20 mouse cellular contexts compared by ENCODE assay signal in genomic region chr3:103606660-103607595, GRCm38 (mm10). TPM values are rescaled to one million over a fixed set of nuclear protein-coding genes. Genes with fewer than 3 reads are reported as not detected.
DNase-seq lines count a peak whose midpoint lies in the region; ATAC-seq and TF ChIP-seq lines count a peak whose summit lies in the region.
"Had no signal": no experiment of that assay in that cellular context is flagged by ENCODE, and none has a peak within 500 bp of the region (broad histone marks: within the 10 kb centered on the region; RNA-seq: fewer than 3 reads in every experiment).

No protein-coding gene starts in this region.

- no peak overlapping the region for H3K4me3 ChIP-seq in forebrain, embryonic 10.5 days
- H3K4me3 ChIP-seq in forebrain, embryonic 12.5 days (replicated peaks) = no peak overlapping the region
- H3K4me3 ChIP-seq in left cerebral cortex, adult 2 months = no peak overlapping the region
- H3K4me3 ChIP-seq in neural tube, embryonic 15.5 days (replicated peaks) = no peak overlapping the region
- no peak overlapping the region for H3K4me3 ChIP-seq in thymus, adult 2 months (ENCODE audit: control insufficient read depth, insufficient read depth, low read length)
- H3K4me3 ChIP-seq: embryonic facial prominence, embryonic 12.5 days; heart, embryonic 13.5 days had no signal

- WGBS in forebrain, embryonic 10.5 days = 88% methylated on average over 13 of the region's 13 CpGs
- 78% methylated on average over 13 of the region's 13 CpGs for WGBS in forebrain, embryonic 12.5 days
- whole genome bisulfite sequencing in neural tube, embryonic 15.5 days = 56% methylated on average over 13 of the region's 13 CpGs
- WGBS in thymus, adult 2 months = 65% methylated on average over 13 of the region's 13 CpGs

- H3K36me3 ChIP-seq in forebrain, embryonic 10.5 days (replicated peaks) = no peaks in the 10 kb centered on the region
- no peaks in the 10 kb centered on the region for H3K36me3 ChIP-seq in forebrain, embryonic 12.5 days (replicated peaks)
- H3K36me3 ChIP-seq in neural tube, embryonic 15.5 days = no peaks in the 10 kb centered on the region
- no peaks in the 10 kb centered on the region for H3K36me3 ChIP-seq in thymus, adult 2 months (ENCODE audit: control insufficient read depth, insufficient read depth, low read length)
- H3K36me3 ChIP-seq: embryonic facial prominence, embryonic 12.5 days; heart, embryonic 13.5 days had no signal

- no peak for DNase-seq in forebrain, embryonic 10.5 days (ENCODE audit: extremely low spot score, low spot score)
- no peak for DNase-seq in left cerebral cortex, adult 2 months (ENCODE audit: extremely low spot score in 1 of 2, low spot score in 2 of 2)
- no peak for DNase-seq in left cerebral cortex, postnatal 10 days (ENCODE audit: extremely low spot score in 1 of 2, low spot score in 2 of 2)
- DNase-seq in cerebellum, postnatal 14 days = peak; percentile 58 to 65
- no peak for DNase-seq in gastrocnemius, postnatal 25 days
- DNase-seq in thymus, adult 2 months = no peak
- DNase-seq: adrenal gland, adult 8-10 months; gastrocnemius, postnatal 14 days; kidney, adult 2 months; kidney, postnatal 36 days; liver; right cerebral cortex, postnatal 14 days; thymus, postnatal 25 days had no signal

- H3K4me1 ChIP-seq in forebrain, embryonic 10.5 days = peaks cover 14% of the 10 kb centered on the region
- H3K4me1 ChIP-seq in forebrain, embryonic 12.5 days = no peaks in the 10 kb centered on the region
- peaks cover 15% of the 10 kb centered on the region for H3K4me1 ChIP-seq in neural tube, embryonic 15.5 days
- peaks cover 17% of the 10 kb centered on the region for H3K4me1 ChIP-seq in thymus, adult 2 months (replicated peaks; ENCODE audit: control insufficient read depth, insufficient read depth, low read length)
- H3K4me1 ChIP-seq: embryonic facial prominence, embryonic 12.5 days had no signal

- TF ChIP-seq CTCF in left cerebral cortex, adult 2 months (IDR thresholded peaks at IDR 0.05) = no peak
- no peak for TF ChIP-seq CTCF in thymus, adult 2 months (IDR thresholded peaks at IDR 0.05; ENCODE audit: borderline replicate concordance, control insufficient read depth, extremely low read depth, insufficient read depth, low read length, poor library complexity)

- no peaks in the 10 kb centered on the region for H3K9me3 ChIP-seq in forebrain, embryonic 10.5 days
- no peaks in the 10 kb centered on the region for H3K9me3 ChIP-seq in forebrain, embryonic 12.5 days
- no peaks in the 10 kb centered on the region for H3K9me3 ChIP-seq in neural tube, embryonic 15.5 days (replicated peaks)
- H3K9me3 ChIP-seq: embryonic facial prominence, embryonic 12.5 days; heart, embryonic 13.5 days had no signal

- H3K9ac ChIP-seq in forebrain, embryonic 12.5 days = no peak overlapping the region
- no peak overlapping the region for H3K9ac ChIP-seq in neural tube, embryonic 15.5 days (replicated peaks)
- H3K9ac ChIP-seq: embryonic facial prominence, embryonic 12.5 days; heart, embryonic 13.5 days; lung, embryonic 14.5 days had no signal

- ATAC-seq in forebrain, embryonic 12.5 days (ENCODE audit: low FRiP score) = no peak
- peak; percentile 72; the same call in 1 of the 2 replicates for ATAC-seq in neural tube, embryonic 15.5 days (ENCODE audit: low FRiP score)

- 0 out of 2 replicates have a peak overlapping the region, but pooled peaks have one; percentile 11 for H3K27ac ChIP-seq in forebrain, embryonic 10.5 days
- H3K27ac ChIP-seq in forebrain, embryonic 12.5 days = no peak overlapping the region
- 0 out of 2 replicates have a peak overlapping the region, but pooled peaks have one; percentile 36 for H3K27ac ChIP-seq in left cerebral cortex, adult 2 months
- H3K27ac ChIP-seq in neural tube, embryonic 15.5 days (replicated peaks) = peak overlapping the region; percentile 15; the same call in 1 of the 2 replicates
- no peak overlapping the region for H3K27ac ChIP-seq in thymus, adult 2 months (ENCODE audit: control insufficient read depth, insufficient read depth, low read length)
- H3K27ac ChIP-seq: embryonic facial prominence, embryonic 12.5 days; heart, embryonic 13.5 days had no signal

- intact Hi-C loops in left cerebral cortex, adult 2 months (cut with DNase I) = no loop called here
- intact Hi-C loops in left cerebral cortex, postnatal 10 days (cut with DNase I) = no loop called here

- TF ChIP-seq POLR2A in thymus, adult 2 months (IDR thresholded peaks at IDR 0.05; ENCODE audit: control insufficient read depth, extremely low read depth, insufficient read depth, low read length, poor library complexity) = no peak

- H3K27me3 ChIP-seq in forebrain, embryonic 10.5 days (ENCODE audit: poor library complexity, severe bottlenecking) = 0 out of 2 replicates have a peak, but pooled peaks cover 3% of the 10 kb centered on the region
- no peaks in the 10 kb centered on the region for H3K27me3 ChIP-seq in forebrain, embryonic 12.5 days
- H3K27me3 ChIP-seq in neural tube, embryonic 15.5 days (replicated peaks) = no peaks in the 10 kb centered on the region
- no peaks in the 10 kb centered on the region for H3K27me3 ChIP-seq in thymus, adult 2 months (ENCODE audit: control insufficient read depth, insufficient read depth, low read length)
- H3K27me3 ChIP-seq: embryonic facial prominence, embryonic 12.5 days had no signal

- H3K4me2 ChIP-seq in forebrain, embryonic 12.5 days = no peak overlapping the region
- no peak overlapping the region for H3K4me2 ChIP-seq in neural tube, embryonic 15.5 days
- H3K4me2 ChIP-seq: embryonic facial prominence, embryonic 12.5 days; heart, embryonic 13.5 days; lung, embryonic 14.5 days had no signal

RNA-seq across cellular contexts. Expression of gene Syt6, which starts 31.9 kb away (rescaled TPM):
- polyA plus RNA-seq in forebrain, embryonic 10.5 days (2016; fragmentation: Nextera tagmentation; extraction: Ambion mirVana) = 0.22 and 0.33 TPM in 2 replicates
- polyA plus RNA-seq in forebrain, embryonic 12.5 days (2016; fragmentation: Nextera tagmentation; extraction: Ambion mirVana) = 4.8 and 5.1 TPM in 2 replicates
- total RNA-seq in left cerebral cortex, adult 2 months (2021) = 10 to 100 TPM; 12.4 to 14.4 TPM
- total RNA-seq in left cerebral cortex, postnatal 10 days (2021) = 10 to 100 TPM; 19.0 to 20.3 TPM
- polyA plus RNA-seq in neural tube, embryonic 15.5 days (2015; fragmentation: Nextera tagmentation; extraction: Ambion mirVana) = 11.8 and 14.1 TPM in 2 replicates
- not detected for total RNA-seq in gastrocnemius, postnatal 25 days (2021)
- polyA plus RNA-seq in thymus, adult 2 months (2012; rRNA removed) = 0.06 and 0.09 TPM in 2 replicates
- total RNA-seq: adrenal gland, adult 8-10 months; gastrocnemius, postnatal 14 days; hematopoietic stem cell, adult 5-6 weeks; monocyte, adult 5-6 weeks had no signal
- polyA plus RNA-seq: kidney, adult 2 months had no signal

RNA-seq across cellular contexts. Expression of gene Atg4a-ps, which starts 38.9 kb away (rescaled TPM):
- 0.09 and 0.20 TPM in 2 replicates for polyA plus RNA-seq in forebrain, embryonic 10.5 days (2016; fragmentation: Nextera tagmentation; extraction: Ambion mirVana)
- polyA plus RNA-seq in forebrain, embryonic 12.5 days (2016; fragmentation: Nextera tagmentation; extraction: Ambion mirVana) = 0.17 TPM in 1 of 2 replicates, not detected in the other
- total RNA-seq in left cerebral cortex, adult 2 months (2021) = 1 to 10 TPM in 1 of 2 experiments, under 1 TPM in 1; 0.18 to 1.3 TPM
- 1 to 10 TPM in 1 of 2 experiments, not detected in 1; 2.3 TPM for total RNA-seq in left cerebral cortex, postnatal 10 days (2021)
- 0.14 and 0.17 TPM in 2 replicates for polyA plus RNA-seq in neural tube, embryonic 15.5 days (2015; fragmentation: Nextera tagmentation; extraction: Ambion mirVana)
- total RNA-seq in gastrocnemius, postnatal 25 days (2021) = 1 to 10 TPM in 1 of 2 experiments, not detected in 1; 4.3 TPM
- polyA plus RNA-seq in thymus, adult 2 months (2012; rRNA removed) = not detected in 2 replicates
- polyA plus RNA-seq: kidney, adult 2 months had no signal

Comparison
In these comparisons a context has a peak if more than half of its experiments do, and no peak if none do; other contexts are left out.
1. H3K27ac ChIP-seq: peak in forebrain, embryonic 10.5 days (single experiment), left cerebral cortex, adult 2 months (single experiment) and neural tube, embryonic 15.5 days (single experiment); none in forebrain, embryonic 12.5 days (single experiment) and thymus, adult 2 months (single experiment).
2. DNase-seq: peak in cerebellum, postnatal 14 days (2 of 2); none in forebrain, embryonic 10.5 days (single experiment), left cerebral cortex, adult 2 months (0 of 2), left cerebral cortex, postnatal 10 days (0 of 2), gastrocnemius, postnatal 25 days (single experiment) and thymus, adult 2 months (single experiment).